Mouse (Mus musculus) layer of hippocampus, adult 8-10 months (tissue): ENCODE data around the gene Rfx7. TPM values are rescaled to one million over a fixed set of nuclear protein-coding genes. Genes with fewer than 3 reads are reported as not detected.
A peak's percentile ranks its signal among the peaks of the same experiment; 100 is the strongest.
"Not testable (repeated sequence)": the region's sequence is repeated elsewhere in the genome, so short reads cannot be mapped to it uniquely, and the experiment has no call there.

Experiments
- DNase-seq, 2 experiments: peaks; one replicate each; pipeline ENCODE4 v3.0.0; 2022; ENCODE audit warnings: low spot score in 2 of 2
- microRNA-seq, 2 experiments: library from miRNA; unstranded; fragments of <30 nt; microRNA quantifications; one replicate each; pipeline ENCODE4 v1.2.0; 2022
- total RNA-seq, 4 experiments: library from RNA; stranded (reverse); gene quantifications; 2 replicates each; pipeline ENCODE4 v1.2.4; 2022

The Rfx7 gene
- total RNA-seq, 4 experiments from 2014 or later, result 23.1 to 29.5 (median 24.4) TPM

- no peak for DNase-seq
Observed at GRCm38 (mm10) chr9:72663534-72663918, 131.5 kb downstream of the Rfx7 start.

- no peak for DNase-seq
Observed at GRCm38 (mm10) chr9:72664409-72665351, 132.6 kb downstream of the Rfx7 start.

- DNase-seq, result no peak
Observed at GRCm38 (mm10) chr9:72665517-72665916, 133.5 kb downstream of the Rfx7 start.

- DNase-seq, result not testable (repeated sequence)
Observed at GRCm38 (mm10) chr9:72666352-72667021, 134.4 kb downstream of the Rfx7 start.

GRCm38 (mm10) chr9:72667126-72667525 lies 135.1 kb downstream of the Rfx7 start:
- no peak for DNase-seq

- no peak for DNase-seq
Observed at GRCm38 (mm10) chr9:72669383-72669782, 137.3 kb downstream of the Rfx7 start.

- DNase-seq, result peak in 1 of 2 experiments; percentile 82
Observed at GRCm38 (mm10) chr9:72672361-72672760, 140.3 kb downstream of the Rfx7 start.

Small RNA genes lying within 50 kb of the gene (microRNA-seq; reads per million reads assigned to microRNA genes)
- 0 reads per million in 2 experiments for gene Gm28010

Other genes with a start within 250 kb of the Rfx7 start
- gene Mns1, start 94.2 kb upstream of the Rfx7 start, total RNA-seq, result 1 to 10 TPM; 1.1 to 2.0 (median 1.6) TPM
- gene Tex9, start 40.0 kb upstream of the Rfx7 start, total RNA-seq, result 10 to 100 TPM in 2 of 4 experiments, 1 to 10 TPM in 2; 6.8 to 13.8 (median 10.4) TPM
- gene Nedd4, start 130.1 kb downstream of the Rfx7 start, total RNA-seq, result 100 to 1,000 TPM; 261 to 316 (median 281) TPM